Mouse (Mus musculus): ENCODE measurements around the gene Slc7a5. TPM values are rescaled to one million over a fixed set of nuclear protein-coding genes. Genes with fewer than 3 reads are reported as not detected.

Slc7a5 gene
- 137 and 171 TPM in 2 replicates for total RNA-seq (2015; ENCODE audit: low replicate concordance)
- 151 and 182 TPM in 2 replicates for total RNA-seq (2017; ENCODE audit: low replicate concordance)

GRCm38 (mm10) chr8:121907587-121908248, at the start of gene Slc7a5:
TSS of gene Slc7a5 (minus strand) at chr8:121907694.
- ATAC-seq (replicated peaks; ENCODE audit: low FRiP score, poor library complexity, severe bottlenecking): peak; percentile 78

- no peak for ATAC-seq (replicated peaks; ENCODE audit: low FRiP score, poor library complexity, severe bottlenecking)
These were observed 48.5 kb upstream of the Slc7a5 start for GRCm38 (mm10) chr8:121955825-121956500.

- no peak for ATAC-seq (replicated peaks; ENCODE audit: low FRiP score, poor library complexity, severe bottlenecking)
These were observed 47.6 kb upstream of the Slc7a5 start for GRCm38 (mm10) chr8:121954981-121955555.

- no peak for ATAC-seq (replicated peaks; ENCODE audit: low FRiP score, poor library complexity, severe bottlenecking)
These were observed 46.5 kb upstream of the Slc7a5 start for GRCm38 (mm10) chr8:121953821-121954545.

- no peak for ATAC-seq (replicated peaks; ENCODE audit: low FRiP score, poor library complexity, severe bottlenecking)
These were observed 45.3 kb upstream of the Slc7a5 start for GRCm38 (mm10) chr8:121952800-121953199.

- no peak for ATAC-seq (replicated peaks; ENCODE audit: low FRiP score, poor library complexity, severe bottlenecking)
These were observed 44.6 kb upstream of the Slc7a5 start for GRCm38 (mm10) chr8:121952122-121952521.

GRCm38 (mm10) chr8:121951656-121952009, 44.1 kb upstream of the Slc7a5 start:
- ATAC-seq (replicated peaks; ENCODE audit: low FRiP score, poor library complexity, severe bottlenecking): no peak

GRCm38 (mm10) chr8:121950749-121951655, 43.5 kb upstream of the Slc7a5 start:
- ATAC-seq (replicated peaks; ENCODE audit: low FRiP score, poor library complexity, severe bottlenecking): 0 out of 2 replicates have a peak, but pooled peaks have one; percentile 15

- peak; percentile 84 for ATAC-seq (replicated peaks; ENCODE audit: low FRiP score, poor library complexity, severe bottlenecking)
These were observed 42.7 kb upstream of the Slc7a5 start for GRCm38 (mm10) chr8:121949941-121950748.

GRCm38 (mm10) chr8:121949222-121949800, 41.8 kb upstream of the Slc7a5 start, which contains the start of gene Banp:
TSS of gene Banp (plus strand) at chr8:121949750.
- no peak for ATAC-seq (replicated peaks; ENCODE audit: low FRiP score, poor library complexity, severe bottlenecking)

GRCm38 (mm10) chr8:121948321-121949145, 41.0 kb upstream of the Slc7a5 start:
- ATAC-seq (replicated peaks; ENCODE audit: low FRiP score, poor library complexity, severe bottlenecking): no peak

- ATAC-seq (replicated peaks; ENCODE audit: low FRiP score, poor library complexity, severe bottlenecking): peak; percentile 51
These were observed 40.3 kb upstream of the Slc7a5 start for GRCm38 (mm10) chr8:121947753-121948141.

- no peak for ATAC-seq (replicated peaks; ENCODE audit: low FRiP score, poor library complexity, severe bottlenecking)
These were observed 39.7 kb upstream of the Slc7a5 start for GRCm38 (mm10) chr8:121947047-121947752.

- no peak for ATAC-seq (replicated peaks; ENCODE audit: low FRiP score, poor library complexity, severe bottlenecking)
These were observed 38.9 kb upstream of the Slc7a5 start for GRCm38 (mm10) chr8:121946351-121946750.

GRCm38 (mm10) chr8:121944831-121945230, 37.3 kb upstream of the Slc7a5 start, which contains the start of gene Car5a:
TSS of gene Car5a (minus strand) at chr8:121944904.
- ATAC-seq (replicated peaks; ENCODE audit: low FRiP score, poor library complexity, severe bottlenecking): no peak

GRCm38 (mm10) chr8:121943716-121944115, 36.2 kb upstream of the Slc7a5 start:
- no peak for ATAC-seq (replicated peaks; ENCODE audit: low FRiP score, poor library complexity, severe bottlenecking)

Data from erythroblast, adult 5-6 weeks (primary cell).